Mouse (Mus musculus): ENCODE measurements around the gene Pum1.
A peak's percentile ranks its signal among the peaks of the same experiment; 100 is the strongest.

The Pum1 gene

DNA sequence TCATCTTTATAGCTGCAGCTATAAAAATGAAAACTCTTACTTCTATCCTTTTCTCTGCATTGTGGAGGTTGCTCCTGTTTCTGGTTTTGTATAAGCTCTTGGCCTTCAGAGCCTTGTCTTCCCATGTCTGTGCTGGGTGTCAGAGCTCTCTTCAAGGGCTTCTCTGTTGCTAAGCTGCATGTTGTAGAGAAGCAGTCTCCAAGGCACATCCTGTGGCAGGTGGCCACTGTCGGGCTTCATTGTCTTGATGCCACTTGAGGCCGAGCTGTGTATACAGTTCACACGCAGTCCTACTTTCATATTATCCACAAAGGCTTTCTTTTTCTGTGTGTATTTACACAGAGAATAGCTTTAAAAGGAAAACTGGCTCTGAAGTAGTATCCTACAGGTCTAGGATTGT is 63.0 kb downstream of the Pum1 start:
- no peak for DNase-seq (ENCODE audit: low spot score in 2 of 2)

DNA sequence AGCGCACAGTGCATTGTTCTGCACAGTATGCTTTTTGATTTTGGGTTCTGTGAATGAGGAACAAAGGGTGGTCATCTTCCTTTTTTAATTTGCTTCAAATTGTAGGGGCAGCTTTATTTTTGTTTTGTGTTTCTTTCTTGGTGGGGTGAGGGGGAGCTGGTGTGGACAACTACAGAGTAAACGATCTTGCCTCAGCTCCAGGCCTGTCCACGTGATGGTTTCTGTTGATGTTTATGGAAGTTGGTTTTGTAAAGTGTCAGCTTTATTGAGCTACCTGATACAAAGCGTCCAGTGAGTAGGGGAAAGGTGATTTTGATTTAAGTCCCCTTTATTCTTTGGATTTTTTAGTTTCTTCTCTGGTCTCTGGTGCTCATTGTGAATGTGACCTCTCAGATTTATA is 72.8 kb downstream of the Pum1 start:
- no peak for DNase-seq (ENCODE audit: low spot score in 2 of 2)

DNA sequence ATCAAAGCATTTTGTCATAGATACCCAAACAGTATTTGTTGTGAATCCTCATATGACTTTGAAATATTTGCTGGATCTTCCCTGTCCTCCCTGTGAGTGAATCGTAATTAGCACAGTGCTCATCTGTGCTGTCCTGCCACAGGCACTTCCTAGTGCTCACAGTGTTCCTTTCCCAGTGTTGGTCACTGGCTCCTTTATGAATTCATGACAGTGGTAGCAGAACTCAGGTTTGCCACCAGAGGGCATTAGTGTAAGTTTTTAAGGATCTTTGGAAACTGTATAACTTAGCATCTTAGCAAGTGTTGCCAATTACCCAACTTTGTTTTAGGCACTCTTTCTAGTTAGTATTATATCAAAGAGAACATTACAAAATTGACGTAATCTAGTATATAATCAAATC is 75.4 kb downstream of the Pum1 start:
- peak in 1 of 2 experiments; percentile 62 for DNase-seq (ENCODE audit: low spot score in 2 of 2)

DNA sequence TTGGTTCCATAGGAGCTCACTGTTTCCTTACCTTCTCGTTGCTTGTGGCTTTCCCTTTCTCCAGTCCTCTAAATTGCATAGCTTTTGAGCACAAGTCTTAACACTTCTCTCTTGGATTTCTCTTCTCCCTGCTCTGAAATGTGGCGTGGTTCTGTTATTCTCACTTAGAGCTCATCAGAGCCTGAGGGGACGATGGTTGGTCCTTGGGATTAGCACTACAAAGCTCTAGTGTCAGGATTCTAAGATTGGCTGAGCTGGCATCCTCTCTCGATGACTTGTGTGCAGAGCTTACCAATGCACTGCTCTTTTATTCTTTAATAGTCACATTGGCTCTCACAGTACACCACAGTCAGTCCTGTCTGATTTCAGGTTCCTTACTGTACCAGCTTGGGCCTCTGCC is 80.9 kb downstream of the Pum1 start:
- no peak for DNase-seq (ENCODE audit: low spot score in 2 of 2)

DNA sequence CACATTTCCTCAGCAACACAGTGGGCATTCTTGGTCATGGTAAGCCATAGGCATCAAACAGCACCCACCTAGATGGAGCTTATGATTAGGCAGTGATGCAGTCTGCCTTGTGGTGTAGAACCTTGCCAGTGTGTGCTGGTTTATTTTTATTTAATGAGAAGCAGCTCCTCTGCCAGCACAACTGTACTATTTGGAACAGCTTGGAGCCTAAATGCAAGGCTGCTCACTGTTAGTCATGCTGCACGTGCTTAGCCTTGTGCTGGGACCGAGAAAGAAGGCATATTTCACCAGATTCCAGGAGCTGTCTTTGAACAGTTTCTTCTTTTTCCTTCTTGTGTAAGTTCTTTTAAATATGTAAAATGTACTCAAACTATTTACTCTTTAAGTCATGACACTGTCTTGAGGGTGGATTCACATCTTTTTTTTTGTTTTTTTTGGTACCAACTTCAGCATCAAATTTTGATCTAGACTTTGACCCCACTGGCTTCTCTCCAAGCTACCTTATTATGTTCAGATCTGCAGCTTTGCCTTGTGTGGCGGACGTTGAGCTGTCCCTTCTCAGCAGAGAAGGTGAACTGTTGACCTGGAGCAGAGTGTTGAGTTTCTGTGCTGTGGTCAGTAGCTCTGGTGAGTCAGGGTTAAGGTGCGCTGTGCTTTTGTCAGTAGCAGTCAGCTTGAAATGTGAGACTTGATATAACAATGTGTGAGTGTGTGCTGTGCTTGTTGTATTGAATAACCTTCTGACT is 82.6 kb downstream of the Pum1 start:
- DNase-seq (ENCODE audit: low spot score in 2 of 2) = no peak

DNA sequence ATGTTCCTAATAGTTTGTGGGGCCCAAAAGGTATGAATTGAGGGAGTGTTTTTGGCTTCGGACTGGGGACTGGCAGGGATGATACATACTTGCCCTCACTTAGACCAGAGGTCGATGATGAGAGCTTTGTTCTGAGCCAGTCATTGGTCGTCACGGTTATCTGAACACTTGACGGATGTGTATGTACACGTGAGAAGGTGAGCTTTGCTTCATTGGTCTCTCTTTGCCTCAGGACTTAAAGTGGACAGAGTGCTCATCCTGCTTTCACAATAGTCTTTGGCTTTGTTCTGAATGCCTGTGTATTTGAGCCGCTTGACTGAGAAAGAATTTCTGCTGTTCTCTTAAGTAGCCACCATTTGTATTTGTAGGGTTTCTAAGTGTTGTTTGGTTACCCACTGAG is 86.4 kb downstream of the Pum1 start:
- DNase-seq (ENCODE audit: low spot score in 2 of 2) = no peak

DNA sequence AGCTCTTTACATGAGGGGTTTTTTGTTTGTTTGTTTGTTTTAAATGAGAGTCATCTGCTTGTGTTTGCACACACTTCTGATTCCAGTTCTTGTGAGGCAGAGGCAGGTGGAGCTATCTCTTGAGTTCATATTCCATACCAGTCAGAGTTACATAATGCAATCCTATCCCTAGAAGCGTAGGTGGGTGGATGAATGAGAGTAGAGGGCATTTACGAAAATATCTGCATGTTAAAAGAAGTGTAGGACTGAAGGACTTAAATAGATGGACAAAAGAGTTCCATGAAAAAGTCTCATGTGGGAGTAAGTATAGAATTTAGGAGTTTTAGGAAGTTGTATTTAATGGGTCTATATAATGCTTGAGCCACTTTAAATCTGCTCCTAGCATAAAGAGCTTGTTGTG is 88.8 kb downstream of the Pum1 start:
- no peak for DNase-seq (ENCODE audit: low spot score in 2 of 2)

DNA sequence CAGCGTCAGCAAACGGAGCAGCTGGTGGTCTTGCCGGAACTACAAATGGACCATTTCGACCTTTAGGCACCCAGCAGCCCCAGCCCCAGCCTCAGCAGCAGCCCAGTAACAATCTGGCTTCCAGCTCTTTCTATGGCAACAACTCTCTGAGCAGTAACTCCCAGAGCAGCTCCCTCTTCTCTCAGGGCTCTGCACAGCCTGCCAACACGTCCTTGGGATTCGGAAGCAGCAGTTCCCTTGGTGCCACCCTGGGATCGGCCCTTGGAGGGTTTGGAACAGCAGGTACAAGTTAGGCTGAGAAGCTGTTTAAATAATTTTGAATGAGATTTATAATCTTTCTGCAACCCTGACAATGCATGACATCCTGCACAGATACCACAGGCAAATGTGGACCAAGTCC is 89.5 kb downstream of the Pum1 start:
- no peak for DNase-seq (ENCODE audit: low spot score in 2 of 2)

DNA sequence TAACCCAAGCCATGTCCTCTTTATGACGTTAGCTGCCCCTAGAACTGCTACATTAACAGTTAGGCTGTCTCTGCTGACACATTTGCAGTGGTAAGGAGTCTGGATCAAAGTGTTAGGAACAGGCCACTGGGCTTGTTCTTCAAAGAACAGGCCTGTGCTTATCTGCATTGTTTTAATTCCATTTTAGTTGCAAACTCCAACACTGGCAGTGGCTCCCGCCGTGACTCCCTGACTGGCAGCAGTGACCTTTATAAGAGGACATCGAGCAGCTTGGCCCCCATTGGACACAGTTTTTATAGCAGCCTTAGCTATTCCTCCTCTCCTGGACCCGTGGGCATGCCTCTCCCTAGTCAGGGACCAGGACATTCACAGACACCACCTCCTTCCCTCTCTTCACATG is 90.6 kb downstream of the Pum1 start:
- no peak for DNase-seq (ENCODE audit: low spot score in 2 of 2)

DNA sequence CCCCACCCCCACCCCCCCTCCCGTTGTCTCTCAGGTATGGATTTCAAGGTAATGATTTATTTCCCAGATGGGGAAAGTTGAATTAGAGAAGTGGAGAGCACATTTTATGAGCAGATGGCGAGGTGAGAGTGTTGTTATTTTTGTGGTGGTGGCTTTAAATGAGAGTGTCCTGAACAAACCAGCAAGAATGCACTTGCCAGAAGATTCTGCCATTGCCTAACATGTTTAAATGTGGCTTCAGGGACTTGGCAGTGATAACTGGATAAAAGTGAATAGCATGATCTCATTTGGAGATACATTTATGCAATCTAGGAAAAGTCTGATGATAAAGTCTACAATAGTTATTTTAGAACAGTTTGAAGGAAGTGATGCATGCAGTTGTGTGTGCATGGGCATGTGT is 91.7 kb downstream of the Pum1 start:
- no peak for DNase-seq (ENCODE audit: low spot score in 2 of 2)

DNA sequence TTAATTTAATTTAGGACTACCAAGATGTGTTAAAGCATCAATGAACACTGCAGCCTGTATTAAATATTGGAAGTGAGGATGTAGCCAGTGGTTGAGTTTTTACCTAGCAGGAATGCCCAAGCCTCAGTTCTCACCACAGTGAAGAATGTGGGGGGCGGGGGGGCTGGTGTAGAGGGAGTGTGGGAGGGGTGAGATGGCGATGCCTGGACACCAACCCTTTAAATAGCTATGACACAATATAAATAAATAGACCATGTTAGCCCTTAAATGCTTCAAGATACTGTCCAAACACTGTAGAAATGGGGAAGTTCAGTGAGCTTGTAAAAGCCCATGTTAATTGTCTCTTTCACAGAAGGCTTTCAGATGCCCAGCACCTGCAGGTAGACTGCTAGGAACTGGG is 96.8 kb downstream of the Pum1 start:
- DNase-seq (ENCODE audit: low spot score in 2 of 2) = no peak

DNA sequence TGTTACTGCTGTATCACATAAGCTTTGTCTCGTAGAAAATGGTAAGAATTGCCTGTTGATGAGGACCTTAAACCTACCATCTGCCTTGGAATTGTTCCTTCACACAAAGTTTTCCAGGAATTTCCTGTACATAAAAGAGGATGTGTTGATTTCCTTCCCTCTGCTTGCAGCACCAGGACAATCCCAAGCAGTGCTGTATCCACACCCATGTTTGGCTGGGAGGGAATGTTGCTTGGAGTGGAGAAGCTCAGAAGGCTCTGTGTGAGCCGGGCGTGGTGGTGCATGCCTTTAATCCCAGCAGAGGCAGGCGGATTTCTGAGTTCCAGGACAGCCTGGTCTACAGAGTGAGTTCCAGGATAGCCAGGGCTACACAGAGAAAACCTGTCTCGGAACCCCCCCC is 98.7 kb downstream of the Pum1 start:
- no peak for DNase-seq (ENCODE audit: low spot score in 2 of 2)

DNA sequence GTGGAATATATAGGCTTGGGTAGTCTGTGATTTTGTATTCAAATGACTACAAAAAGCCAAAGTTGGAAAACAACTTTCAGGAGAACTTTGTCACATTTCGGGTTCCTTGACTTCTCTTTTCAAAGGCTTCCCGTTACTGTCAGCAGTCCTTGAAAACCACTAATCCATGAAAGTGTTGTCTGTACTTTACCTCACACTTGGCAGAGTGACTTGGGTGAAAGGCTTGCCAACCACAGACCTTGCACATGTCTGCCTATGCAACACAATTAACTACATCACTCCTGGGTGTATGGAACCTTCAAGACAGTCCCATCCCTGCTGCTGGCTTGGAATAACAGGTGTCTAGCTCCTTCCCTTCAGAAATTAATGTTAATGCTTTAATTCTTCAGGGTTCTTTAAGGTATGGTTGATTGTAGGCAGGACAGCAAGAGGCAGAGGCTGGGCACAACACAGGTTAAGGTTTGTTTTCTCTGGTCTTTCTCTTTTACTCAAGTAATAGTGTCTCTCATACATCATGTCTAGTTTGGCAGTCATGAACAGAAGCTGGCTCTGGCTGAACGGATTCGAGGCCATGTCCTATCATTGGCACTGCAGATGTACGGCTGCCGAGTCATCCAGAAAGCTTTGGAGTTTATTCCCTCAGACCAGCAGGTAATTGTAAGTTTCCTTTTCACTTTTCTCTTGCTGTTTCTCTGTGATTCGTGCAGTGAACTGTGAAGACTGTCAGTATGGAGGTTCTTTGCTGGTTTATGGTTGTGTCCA is 102.5 kb downstream of the Pum1 start:
- DNase-seq (ENCODE audit: low spot score in 2 of 2) = no peak

DNA sequence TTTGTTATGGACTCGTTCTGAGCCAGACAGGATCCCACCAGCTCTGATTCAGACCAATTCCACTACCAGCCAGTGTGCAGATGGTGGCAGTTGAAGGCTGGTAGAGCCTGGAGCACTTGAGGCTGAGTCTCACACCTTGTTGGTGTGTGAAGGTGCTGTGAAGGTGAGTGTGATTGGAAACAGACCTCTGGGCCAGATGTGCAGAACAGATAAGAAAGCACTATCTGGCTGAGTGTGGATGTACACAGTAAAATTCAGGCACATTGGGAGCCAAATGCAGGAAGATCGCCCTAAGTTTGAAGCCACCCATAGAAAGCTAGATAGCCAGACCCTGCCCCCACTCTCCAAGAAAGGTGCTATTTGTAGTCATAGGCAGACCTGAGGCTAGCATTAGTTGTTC is 103.3 kb downstream of the Pum1 start:
- DNase-seq (ENCODE audit: low spot score in 2 of 2) = no peak

DNA sequence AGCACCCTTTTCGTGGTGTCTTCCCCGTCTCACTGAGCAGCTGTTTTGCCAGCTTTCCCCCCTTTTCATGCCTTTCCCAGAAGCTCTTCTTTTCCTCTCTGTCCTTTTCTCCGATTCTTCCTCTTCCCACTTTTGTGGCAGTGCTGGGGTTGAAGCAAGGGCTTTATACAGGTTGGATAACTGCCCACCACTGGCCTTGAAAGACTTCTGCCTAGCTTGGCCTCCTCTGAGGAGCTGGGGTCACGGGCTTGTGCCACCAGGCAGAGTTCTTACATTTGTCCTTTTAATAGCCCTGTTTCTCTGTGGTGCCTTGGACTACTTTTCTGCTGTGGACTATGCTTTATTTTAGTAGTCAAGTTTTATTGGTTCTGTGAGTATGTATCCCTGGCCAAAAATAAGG is 103.8 kb downstream of the Pum1 start:
- DNase-seq (ENCODE audit: low spot score in 2 of 2) = no peak

DNA sequence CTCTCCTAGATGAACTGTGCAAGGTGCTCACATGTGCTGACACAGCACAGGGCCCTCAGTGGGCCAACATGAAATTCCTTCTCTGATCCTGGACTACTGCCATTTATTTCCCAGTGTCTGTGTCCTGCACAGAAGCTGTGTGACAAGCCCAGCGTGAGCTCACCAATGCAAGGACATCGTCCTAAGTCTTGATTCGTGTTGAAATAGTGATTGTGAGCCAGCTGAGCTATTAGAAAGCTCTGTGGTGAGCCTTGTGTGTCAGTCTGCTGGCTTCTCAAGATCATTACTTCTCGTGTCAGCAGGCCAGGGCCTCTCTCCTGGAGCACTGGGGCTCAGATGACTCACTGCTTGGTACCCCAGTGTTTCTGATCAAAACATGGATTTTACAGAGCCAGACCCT is 110.8 kb downstream of the Pum1 start:
- no peak for DNase-seq (ENCODE audit: low spot score in 2 of 2)

DNA sequence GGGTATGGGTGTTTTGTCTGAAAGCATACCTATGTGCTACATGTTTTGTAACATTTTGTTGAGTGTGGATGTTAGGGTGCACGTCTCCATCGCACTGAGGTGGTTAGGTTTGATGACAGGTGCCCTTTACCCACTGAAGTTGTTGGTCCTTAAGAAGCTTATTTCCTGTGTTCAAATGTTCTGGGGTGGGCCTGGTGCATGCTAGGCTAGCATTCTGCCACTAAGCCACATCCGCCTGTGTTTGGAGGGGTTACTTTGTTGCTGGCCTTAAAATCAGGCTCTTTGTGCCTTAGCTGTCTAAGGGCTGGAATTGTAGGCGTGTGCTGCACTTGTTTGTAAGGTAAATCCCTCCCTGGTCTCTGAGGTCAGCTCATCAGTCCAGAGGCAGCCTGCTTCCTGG is 111.7 kb downstream of the Pum1 start:
- no peak for DNase-seq (ENCODE audit: low spot score in 2 of 2)

DNA sequence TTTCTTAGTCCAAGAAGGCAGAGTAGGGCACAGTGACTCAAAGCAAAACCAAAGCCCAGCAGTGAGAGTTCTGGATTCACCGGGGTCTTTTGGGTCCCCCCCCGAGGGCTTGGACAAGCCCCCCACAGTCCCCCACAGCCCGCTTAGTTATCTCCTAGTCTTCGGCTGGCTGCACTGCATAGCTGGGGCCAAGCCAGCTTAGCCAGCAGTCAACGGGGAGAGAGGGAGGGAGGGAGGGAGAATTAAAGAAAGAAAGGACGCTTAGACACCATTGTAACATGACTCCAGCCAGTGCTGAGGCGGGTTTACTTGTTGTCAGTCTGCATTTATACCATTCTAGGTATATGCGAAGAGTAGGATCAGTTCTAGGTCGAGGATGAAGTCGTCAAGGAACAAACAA is 114.5 kb downstream of the Pum1 start:
- DNase-seq (ENCODE audit: low spot score in 2 of 2) = no peak

DNA sequence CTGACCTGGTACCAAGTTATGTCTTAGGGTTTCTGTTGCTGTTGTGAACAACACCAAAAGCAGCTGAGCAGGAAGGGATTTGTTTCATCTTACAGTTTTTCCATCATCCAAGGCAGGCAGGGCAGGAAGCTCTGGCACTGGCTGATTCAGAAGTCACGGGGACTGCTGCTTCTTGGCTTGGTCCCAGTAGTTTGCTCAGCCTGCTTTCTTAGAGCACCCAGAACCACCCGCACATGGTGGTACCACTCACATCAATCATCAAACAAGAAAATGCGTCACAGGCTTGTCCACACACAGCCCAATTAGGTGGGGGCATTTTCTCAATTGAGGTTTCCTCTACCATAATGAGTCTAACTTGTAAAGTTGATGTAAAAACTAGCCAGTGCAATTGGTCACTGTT is 115.9 kb downstream of the Pum1 start:
- no peak for DNase-seq (ENCODE audit: low spot score in 2 of 2)

DNA sequence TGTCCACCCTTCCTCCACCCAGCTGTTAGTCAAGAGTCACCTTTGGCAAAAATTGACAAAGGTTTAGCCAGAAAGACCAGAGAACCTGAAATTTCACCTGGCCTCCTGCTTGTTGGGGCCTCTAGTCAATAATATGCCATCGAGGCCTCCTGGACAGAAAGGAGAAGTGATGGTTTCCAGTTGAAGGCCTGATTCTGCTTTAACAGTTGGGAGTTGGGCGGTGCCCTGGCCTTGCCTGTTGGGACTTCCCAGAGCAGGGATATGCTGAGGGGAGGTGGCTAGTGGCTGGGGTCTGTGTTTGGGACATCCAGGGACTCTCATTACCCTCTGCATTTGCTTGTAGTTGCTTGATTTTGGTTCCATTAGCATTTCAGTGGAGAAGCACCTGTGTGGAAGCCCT is 119.4 kb downstream of the Pum1 start:
- no peak for DNase-seq (ENCODE audit: low spot score in 2 of 2)

DNA sequence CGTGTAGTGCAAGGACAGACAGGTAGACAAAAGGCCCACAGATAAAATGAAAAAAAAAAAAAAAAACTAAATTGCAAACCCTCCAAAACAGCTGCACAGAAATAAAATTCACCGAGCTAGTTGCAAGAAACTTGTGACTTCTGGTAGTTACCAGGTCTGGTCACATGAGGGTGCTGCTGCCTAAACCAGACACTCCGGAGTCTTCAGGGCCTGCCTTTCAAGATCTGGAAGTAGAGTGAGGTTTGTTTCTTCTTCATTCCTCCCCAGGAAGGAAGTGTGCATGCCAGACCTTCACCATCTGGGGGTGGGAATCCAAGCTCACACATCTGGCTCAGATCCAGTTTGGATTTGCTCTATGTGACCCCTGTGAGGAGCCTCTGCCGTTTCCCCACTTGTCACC is 121.6 kb downstream of the Pum1 start:
- DNase-seq (ENCODE audit: low spot score in 2 of 2) = peak in 1 of 2 experiments; percentile 71

DNA sequence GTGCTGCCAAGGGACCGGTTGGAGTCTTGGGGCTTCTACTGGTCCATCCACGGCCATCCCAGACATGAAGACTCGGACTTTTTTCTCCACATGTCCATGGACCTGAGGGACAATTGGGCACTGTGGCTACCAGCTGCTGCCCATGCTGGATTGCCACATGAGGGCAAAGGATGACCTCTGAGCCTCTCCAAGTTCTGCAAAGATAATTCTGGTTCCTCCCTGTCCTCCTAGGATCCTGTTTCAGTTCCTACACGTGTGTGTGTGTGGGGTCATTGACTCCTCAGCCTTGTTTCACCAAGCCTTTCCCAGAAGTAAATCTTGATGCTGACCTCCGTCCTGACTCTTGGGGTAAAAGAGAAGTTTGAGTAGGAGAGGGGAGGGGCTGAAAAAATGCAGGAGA is 124.4 kb downstream of the Pum1 start:
- no peak for DNase-seq (ENCODE audit: low spot score in 2 of 2)

DNA sequence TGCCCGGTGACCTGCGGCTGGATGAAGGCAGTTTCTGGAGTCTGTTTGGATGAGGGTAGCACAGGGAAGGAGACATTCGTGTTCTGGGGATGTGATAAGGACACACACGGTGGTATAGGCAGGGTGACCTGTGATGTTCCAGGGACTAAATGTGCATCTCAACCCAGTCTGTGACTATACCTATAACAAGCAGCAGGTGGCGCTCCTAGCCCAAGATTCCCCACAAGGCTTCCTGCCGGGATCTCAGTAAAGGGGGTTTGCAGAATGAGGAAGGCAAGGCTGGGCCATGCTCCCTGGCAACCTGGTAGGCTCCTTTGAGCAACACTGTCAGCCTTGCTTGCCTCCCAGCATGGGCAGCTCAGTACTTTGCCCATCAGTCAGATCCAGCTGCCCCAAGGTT is 127.1 kb downstream of the Pum1 start:
- peak; percentile 73 to 79 for DNase-seq (ENCODE audit: low spot score in 2 of 2)

All from spleen, postnatal 10 days (tissue).